Mouse (Mus musculus): Measurements from ENCODE around the gene Trabd2b. TPM values are rescaled to one million over a fixed set of nuclear protein-coding genes. Genes with fewer than 3 reads are reported as not detected.
A peak's percentile ranks its signal among the peaks of the same experiment; 100 is the strongest.

Gene Trabd2b
- polyA plus RNA-seq, 1 experiment from 2014 or later: 0.79 TPM

DNA sequence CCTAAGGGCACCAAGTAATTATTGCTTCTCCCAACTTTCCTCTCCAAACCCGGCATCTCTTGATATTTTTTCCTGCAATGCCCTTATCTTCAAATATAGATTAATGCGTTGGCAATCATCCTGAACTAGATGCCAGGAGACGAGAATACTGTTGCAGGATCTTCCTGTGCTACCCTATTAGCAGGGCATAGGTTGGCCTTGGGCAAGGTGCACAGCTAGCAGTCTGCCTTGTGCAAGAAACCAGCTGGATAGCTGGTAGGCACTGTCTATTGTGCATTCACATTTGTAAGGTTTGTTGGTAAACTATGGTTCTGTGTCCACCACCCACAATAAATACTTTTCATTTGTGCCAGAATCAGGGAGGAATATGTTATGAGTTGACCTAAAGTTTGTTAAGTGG is 992 bp downstream of the Trabd2b start:
- Histone ChIP-seq H3K27me3 (ENCODE audit: control insufficient read depth, insufficient read depth, low read length) (peaks cover 27% of the 10 kb centered on the region; the same call in 1 of the 2 replicates), H3K9me3 (ENCODE audit: control insufficient read depth, low read length) (no peaks in the 10 kb centered on the region), H3K9ac (replicated peaks; ENCODE audit: low read length) (no peak overlapping the region), H3K4me1 (ENCODE audit: control insufficient read depth, insufficient read depth, low read length) (peaks cover 21% of the 10 kb centered on the region), H3K4me2 (ENCODE audit: low read length) (peak overlapping the region; percentile 86; the same call in 1 of the 2 replicates), H3K27ac (replicated peaks; ENCODE audit: low read depth, low read length) (no peak overlapping the region), H3K36me3 (ENCODE audit: control insufficient read depth, insufficient read depth, low read length) (no peaks in the 10 kb centered on the region), H3K4me3 (replicated peaks; ENCODE audit: low read depth, low read length) (no peak overlapping the region)
- DNase-seq (no peak), ATAC-seq (ENCODE audit: low FRiP score, low TSS enrichment) (no peak)
- 67% methylated on average over 3 of the region's 3 CpGs for WGBS

DNA sequence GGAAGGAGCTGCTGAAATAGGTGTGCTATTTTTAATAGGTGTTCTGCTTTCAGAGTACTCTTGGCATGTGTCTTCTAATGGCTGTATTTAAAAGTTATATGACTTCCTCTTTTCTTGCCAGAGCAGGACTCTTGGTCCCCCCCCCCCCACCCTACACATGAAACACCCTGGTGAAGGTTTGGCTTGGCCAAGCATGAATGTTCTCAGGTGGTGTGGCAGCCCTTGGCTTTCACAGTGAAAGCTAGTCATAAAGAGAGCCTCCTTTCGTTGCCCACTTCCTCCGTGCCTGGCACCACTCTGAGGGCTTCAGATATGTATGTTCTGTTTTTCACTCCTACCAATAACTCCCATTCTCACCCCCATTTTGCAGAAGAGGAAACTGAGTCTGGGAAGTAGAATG is 1.8 kb downstream of the Trabd2b start:
- H3K4me1 ChIP-seq (ENCODE audit: control insufficient read depth, insufficient read depth, low read length): peaks cover 21% of the 10 kb centered on the region
- 91% methylated on average over 2 of the region's 2 CpGs for WGBS
- no peaks in the 10 kb centered on the region for H3K36me3 ChIP-seq (ENCODE audit: control insufficient read depth, insufficient read depth, low read length)
- H3K9me3 ChIP-seq (ENCODE audit: control insufficient read depth, low read length): no peaks in the 10 kb centered on the region
- H3K27me3 ChIP-seq (ENCODE audit: control insufficient read depth, insufficient read depth, low read length): peaks cover 27% of the 10 kb centered on the region; the same call in 1 of the 2 replicates
- no peak overlapping the region for H3K4me3 ChIP-seq (replicated peaks; ENCODE audit: low read depth, low read length)
- DNase-seq: no peak
- H3K4me2 ChIP-seq (ENCODE audit: low read length): 0 out of 2 replicates have a peak overlapping the region, but pooled peaks have one; percentile 10
- ATAC-seq (ENCODE audit: low FRiP score, low TSS enrichment): no peak
- H3K9ac ChIP-seq (replicated peaks; ENCODE audit: low read length): no peak overlapping the region
- H3K27ac ChIP-seq (replicated peaks; ENCODE audit: low read depth, low read length): no peak overlapping the region

DNA sequence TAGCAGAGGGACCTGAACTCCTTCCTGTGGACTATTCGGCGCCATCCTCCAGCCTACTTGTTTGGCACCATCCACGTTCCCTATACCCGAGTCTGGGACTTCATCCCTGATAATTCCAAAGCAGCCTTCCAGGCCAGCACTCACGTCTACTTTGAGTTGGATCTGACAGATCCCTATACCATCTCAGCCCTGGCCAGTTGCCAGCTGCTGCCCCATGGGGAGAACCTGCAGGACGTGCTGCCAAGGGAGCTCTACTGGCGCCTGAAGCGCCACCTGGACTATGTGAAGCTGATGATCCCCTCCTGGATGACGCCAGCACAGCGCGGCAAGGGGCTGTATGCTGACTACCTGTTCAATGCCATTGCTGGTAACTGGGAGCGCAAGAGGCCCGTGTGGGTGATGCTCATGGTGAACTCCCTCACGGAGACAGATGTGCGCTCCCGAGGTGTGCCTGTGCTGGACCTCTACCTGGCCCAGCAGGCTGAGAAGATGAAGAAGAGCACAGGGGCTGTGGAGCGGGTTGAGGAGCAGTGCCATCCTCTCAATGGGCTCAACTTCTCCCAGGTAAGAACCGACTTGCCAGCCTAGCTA is 2.5 kb downstream of the Trabd2b start:
- peak overlapping the region; percentile 10; the same call in 1 of the 2 replicates for H3K4me2 ChIP-seq (ENCODE audit: low read length)
- no peak overlapping the region for H3K27ac ChIP-seq (replicated peaks; ENCODE audit: low read depth, low read length)
- peaks cover 27% of the 10 kb centered on the region; the same call in 1 of the 2 replicates for H3K27me3 ChIP-seq (ENCODE audit: control insufficient read depth, insufficient read depth, low read length)
- DNase-seq (no peak), ATAC-seq (ENCODE audit: low FRiP score, low TSS enrichment) (no peak)
- no peak overlapping the region for H3K4me3 ChIP-seq (replicated peaks; ENCODE audit: low read depth, low read length)
- H3K4me1 ChIP-seq (ENCODE audit: control insufficient read depth, insufficient read depth, low read length): peaks cover 21% of the 10 kb centered on the region
- H3K36me3 ChIP-seq (ENCODE audit: control insufficient read depth, insufficient read depth, low read length): no peaks in the 10 kb centered on the region
- 52% methylated on average over 18 of the region's 18 CpGs for WGBS
- H3K9me3 ChIP-seq (ENCODE audit: control insufficient read depth, low read length): no peaks in the 10 kb centered on the region
- H3K9ac ChIP-seq (replicated peaks; ENCODE audit: low read length): no peak overlapping the region

DNA sequence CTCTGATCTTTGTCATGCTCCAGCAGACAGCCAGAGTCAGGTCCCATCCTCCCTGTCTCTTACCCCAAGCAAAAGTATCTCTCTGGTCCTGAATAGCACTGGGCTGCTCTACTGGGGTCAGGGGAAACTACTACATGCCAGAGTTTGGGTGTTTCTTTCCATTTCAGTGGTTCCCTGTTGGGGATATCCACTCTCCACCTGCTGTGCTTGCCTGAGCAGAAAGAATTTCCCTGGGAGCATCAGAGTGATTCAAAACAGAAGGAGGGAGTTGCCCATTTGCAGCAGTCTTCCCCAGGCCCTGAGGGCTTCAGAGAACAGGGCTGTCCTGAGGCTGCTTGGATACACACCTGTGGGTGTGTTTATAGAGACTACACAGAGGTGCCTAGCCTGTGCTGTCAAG is 3.0 kb downstream of the Trabd2b start:
- H3K9ac ChIP-seq (replicated peaks; ENCODE audit: low read length): no peak overlapping the region
- H3K4me1 ChIP-seq (ENCODE audit: control insufficient read depth, insufficient read depth, low read length): peaks cover 21% of the 10 kb centered on the region
- H3K4me2 ChIP-seq (ENCODE audit: low read length): peak overlapping the region; percentile 8; the same call in 1 of the 2 replicates
- no peaks in the 10 kb centered on the region for H3K36me3 ChIP-seq (ENCODE audit: control insufficient read depth, insufficient read depth, low read length)
- ATAC-seq (ENCODE audit: low FRiP score, low TSS enrichment) (no peak), DNase-seq (no peak)
- H3K4me3 ChIP-seq (replicated peaks; ENCODE audit: low read depth, low read length): no peak overlapping the region
- H3K9me3 ChIP-seq (ENCODE audit: control insufficient read depth, low read length): no peaks in the 10 kb centered on the region
- H3K27me3 ChIP-seq (ENCODE audit: control insufficient read depth, insufficient read depth, low read length): peaks cover 27% of the 10 kb centered on the region; the same call in 1 of the 2 replicates
- H3K27ac ChIP-seq (replicated peaks; ENCODE audit: low read depth, low read length): no peak overlapping the region

DNA sequence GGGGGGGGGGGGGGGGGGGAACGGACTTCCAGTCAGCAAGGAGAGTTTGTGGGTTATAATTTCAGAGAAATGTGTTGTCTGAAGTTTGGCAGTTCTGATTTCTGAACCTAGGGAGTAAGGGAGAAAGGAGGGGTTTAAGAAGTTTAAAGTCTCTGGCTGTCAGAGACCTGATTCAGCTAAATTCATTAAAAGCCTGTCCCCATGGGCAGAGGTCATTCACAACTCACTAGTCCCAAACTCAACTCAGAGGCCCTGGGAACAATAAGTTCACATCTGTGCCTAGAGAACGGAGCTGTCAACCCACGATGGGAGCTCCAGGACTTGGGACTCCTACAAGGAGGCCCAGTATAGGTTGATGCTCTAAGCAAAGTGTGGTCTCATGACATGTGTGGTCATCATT is 3.5 kb downstream of the Trabd2b start:
- Histone ChIP-seq H3K9me3 (ENCODE audit: control insufficient read depth, low read length) (no peaks in the 10 kb centered on the region), H3K36me3 (ENCODE audit: control insufficient read depth, insufficient read depth, low read length) (no peaks in the 10 kb centered on the region), H3K4me2 (ENCODE audit: low read length) (peak overlapping the region; percentile 12; the same call in 1 of the 2 replicates), H3K9ac (replicated peaks; ENCODE audit: low read length) (no peak overlapping the region), H3K4me1 (ENCODE audit: control insufficient read depth, insufficient read depth, low read length) (peaks cover 21% of the 10 kb centered on the region), H3K27me3 (ENCODE audit: control insufficient read depth, insufficient read depth, low read length) (peaks cover 27% of the 10 kb centered on the region; the same call in 1 of the 2 replicates), H3K4me3 (replicated peaks; ENCODE audit: low read depth, low read length) (no peak overlapping the region), H3K27ac (replicated peaks; ENCODE audit: low read depth, low read length) (no peak overlapping the region)
- WGBS: 4% methylated on average over 3 of the region's 3 CpGs
- ATAC-seq (ENCODE audit: low FRiP score, low TSS enrichment): no peak
- DNase-seq: no peak

DNA sequence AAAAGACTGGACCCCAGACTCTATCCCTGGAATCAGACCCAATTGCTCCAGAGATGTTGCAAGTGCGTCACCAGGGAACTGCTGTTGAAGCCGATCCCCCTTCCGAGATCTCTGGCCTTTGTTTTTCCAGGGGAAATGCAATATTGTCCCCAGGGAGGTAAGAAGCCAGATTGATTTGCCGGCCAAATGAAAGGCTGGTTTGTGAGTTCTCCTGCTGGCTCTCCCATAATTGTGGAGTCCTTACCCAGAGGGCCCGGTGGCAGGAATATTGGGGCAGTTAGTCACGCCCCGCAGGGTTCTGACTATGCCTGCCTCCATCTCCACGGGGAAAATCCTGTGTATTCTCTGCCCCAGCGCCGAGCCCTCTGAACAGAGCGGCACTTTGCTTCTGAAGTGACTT is 3.9 kb downstream of the Trabd2b start:
- ATAC-seq (ENCODE audit: low FRiP score, low TSS enrichment) (no peak), DNase-seq (peak; percentile 57)
- Histone ChIP-seq H3K9me3 (ENCODE audit: control insufficient read depth, low read length) (no peaks in the 10 kb centered on the region), H3K27ac (replicated peaks; ENCODE audit: low read depth, low read length) (no peak overlapping the region), H3K9ac (replicated peaks; ENCODE audit: low read length) (no peak overlapping the region), H3K4me3 (replicated peaks; ENCODE audit: low read depth, low read length) (no peak overlapping the region), H3K4me1 (ENCODE audit: control insufficient read depth, insufficient read depth, low read length) (peaks cover 21% of the 10 kb centered on the region), H3K27me3 (ENCODE audit: control insufficient read depth, insufficient read depth, low read length) (peaks cover 27% of the 10 kb centered on the region; the same call in 1 of the 2 replicates), H3K36me3 (ENCODE audit: control insufficient read depth, insufficient read depth, low read length) (no peaks in the 10 kb centered on the region), H3K4me2 (ENCODE audit: low read length) (peak overlapping the region; percentile 12; the same call in 1 of the 2 replicates)
- 7% methylated on average over 11 of the region's 11 CpGs for WGBS

DNA sequence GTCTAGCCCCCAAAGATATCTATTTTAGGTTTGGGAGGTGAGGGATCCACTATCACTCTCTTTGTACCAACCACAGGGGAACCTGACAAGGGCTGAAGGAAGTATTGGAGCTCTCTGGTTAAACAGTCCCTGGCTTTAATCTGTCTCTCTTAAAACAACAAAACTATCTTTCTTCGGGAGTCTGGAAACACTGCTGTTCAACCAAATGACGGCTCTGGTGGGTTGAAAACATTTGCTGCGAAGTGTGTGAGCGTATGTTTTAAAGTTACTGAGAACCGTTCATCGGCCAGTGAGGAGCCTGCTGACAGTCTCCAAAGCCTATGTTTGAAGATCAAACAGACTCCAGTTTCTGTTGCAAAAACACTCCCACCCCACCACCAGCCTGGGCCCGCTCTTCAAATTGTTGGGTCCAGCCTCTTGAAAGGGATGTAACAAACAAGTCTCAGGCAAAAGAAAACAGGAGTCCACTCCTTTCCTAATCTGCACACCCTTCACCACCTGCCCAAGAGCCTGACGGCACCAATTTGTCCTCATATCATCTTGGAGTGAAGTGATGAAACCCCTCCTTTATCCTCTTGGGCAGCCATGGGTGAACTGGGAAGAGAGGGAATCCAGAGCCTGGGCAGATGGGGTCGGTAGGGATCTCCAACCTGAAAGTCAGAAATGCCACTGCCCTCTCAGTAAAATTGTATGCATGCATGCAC is 4.6 kb downstream of the Trabd2b start:
- peaks cover 27% of the 10 kb centered on the region; the same call in 1 of the 2 replicates for H3K27me3 ChIP-seq (ENCODE audit: control insufficient read depth, insufficient read depth, low read length)
- DNase-seq: no peak
- H3K4me1 ChIP-seq (ENCODE audit: control insufficient read depth, insufficient read depth, low read length): peaks cover 21% of the 10 kb centered on the region
- no peak overlapping the region for H3K9ac ChIP-seq (replicated peaks; ENCODE audit: low read length)
- 23% methylated on average over 9 of the region's 9 CpGs for WGBS
- H3K4me2 ChIP-seq (ENCODE audit: low read length): peak overlapping the region; percentile 12; the same call in 1 of the 2 replicates
- H3K36me3 ChIP-seq (ENCODE audit: control insufficient read depth, insufficient read depth, low read length): no peaks in the 10 kb centered on the region
- no peak overlapping the region for H3K27ac ChIP-seq (replicated peaks; ENCODE audit: low read depth, low read length)
- no peaks in the 10 kb centered on the region for H3K9me3 ChIP-seq (ENCODE audit: control insufficient read depth, low read length)
- no peak overlapping the region for H3K4me3 ChIP-seq (replicated peaks; ENCODE audit: low read depth, low read length)
- ATAC-seq (ENCODE audit: low FRiP score, low TSS enrichment): no peak

DNA sequence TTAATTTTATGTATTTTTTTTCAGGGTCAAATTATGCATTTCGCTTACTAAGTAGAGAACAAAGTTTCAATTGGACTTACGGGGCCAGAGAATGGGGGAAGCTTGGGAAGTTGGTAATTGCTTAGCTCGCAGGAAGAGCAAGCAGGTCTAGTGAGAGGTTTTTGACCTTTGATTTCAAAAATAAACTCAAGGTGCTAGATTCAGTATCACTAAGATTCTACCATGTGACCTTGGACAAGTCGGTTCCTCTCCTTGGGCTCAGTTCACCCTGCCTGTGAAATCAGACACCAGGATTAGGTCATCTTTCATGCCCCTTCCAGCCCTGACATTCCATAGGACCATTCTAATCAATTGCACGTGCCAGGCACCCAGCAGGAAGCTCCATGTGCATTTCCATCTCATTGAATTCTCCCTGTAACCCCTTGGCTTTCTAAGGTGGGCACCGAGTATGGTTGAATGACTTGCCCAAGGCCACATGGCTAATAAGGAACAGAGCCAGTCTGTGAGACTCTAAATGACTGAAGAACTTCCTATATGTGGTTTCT is 5.4 kb downstream of the Trabd2b start:
- Histone ChIP-seq H3K4me1 (ENCODE audit: control insufficient read depth, insufficient read depth, low read length) (peaks cover 15% of the 10 kb centered on the region), H3K27me3 (ENCODE audit: control insufficient read depth, insufficient read depth, low read length) (peaks cover 21% of the 10 kb centered on the region; the same call in 1 of the 2 replicates), H3K36me3 (ENCODE audit: control insufficient read depth, insufficient read depth, low read length) (no peaks in the 10 kb centered on the region), H3K27ac (replicated peaks; ENCODE audit: low read depth, low read length) (no peak overlapping the region), H3K9ac (replicated peaks; ENCODE audit: low read length) (no peak overlapping the region), H3K4me2 (ENCODE audit: low read length) (no peak overlapping the region), H3K9me3 (ENCODE audit: control insufficient read depth, low read length) (no peaks in the 10 kb centered on the region), H3K4me3 (replicated peaks; ENCODE audit: low read depth, low read length) (no peak overlapping the region)
- no peak for DNase-seq
- ATAC-seq (ENCODE audit: low FRiP score, low TSS enrichment): no peak
- WGBS: 52% methylated on average over 6 of the region's 6 CpGs

Data from midbrain, embryonic 14.5 days (tissue).